Mouse (Mus musculus): ENCODE measurements around the gene Procr. TPM values are rescaled to one million over a fixed set of nuclear protein-coding genes. Genes with fewer than 3 reads are reported as not detected.

Gene Procr
- total and polyA plus RNA-seq, 2 experiments from 2014 or later = 4.0 to 9.3 TPM

GRCm38 (mm10) chr2:155774261-155774926 is 23.5 kb downstream of the Procr start:
- Histone ChIP-seq H3K4me3 (ENCODE audit: low read depth, low read length) (0 out of 2 replicates have a peak overlapping the region, but pooled peaks have one; percentile 37), H3K9ac (replicated peaks; ENCODE audit: low read depth, low read length) (no peak overlapping the region), H3K36me3 (replicated peaks; ENCODE audit: control insufficient read depth, insufficient read depth, low read length) (no peaks in the 10 kb centered on the region), H3K9me3 (replicated peaks; ENCODE audit: control insufficient read depth, low read length) (no peaks in the 10 kb centered on the region), H3K4me1 (ENCODE audit: control insufficient read depth, insufficient read depth) (no peaks in the 10 kb centered on the region), H3K27me3 (ENCODE audit: control insufficient read depth, insufficient read depth, low read length) (peaks cover 60% of the 10 kb centered on the region), H3K27ac (ENCODE audit: low read depth) (no peak overlapping the region), H3K4me2 (ENCODE audit: low read depth, low read length) (no peak overlapping the region)
- no peak for ATAC-seq (ENCODE audit: insufficient read depth, low read depth)
- no peak for DNase-seq (ENCODE audit: low spot score)
- TF ChIP-seq CTCF (IDR thresholded peaks at IDR 0.05; ENCODE audit: low read depth) = no peak
- no peak for TF ChIP-seq EP300 (IDR thresholded peaks at IDR 0.05; ENCODE audit: low read depth)
- 49% methylated on average over 11 of the region's 11 CpGs for WGBS

- WGBS = 3% methylated on average over 39 of the region's 100 CpGs
- Histone ChIP-seq H3K4me2 (ENCODE audit: low read depth, low read length) (peak within 1 kb of the TSS; percentile 91), H3K9ac (replicated peaks; ENCODE audit: low read depth, low read length) (no peak within 1 kb of the TSS), H3K9me3 (replicated peaks; ENCODE audit: control insufficient read depth, low read length) (no peaks in the 10 kb centered on the region), H3K27me3 (ENCODE audit: control insufficient read depth, insufficient read depth, low read length) (peaks cover 60% of the 10 kb centered on the region), H3K4me1 (ENCODE audit: control insufficient read depth, insufficient read depth) (no peaks in the 10 kb centered on the region), H3K36me3 (replicated peaks; ENCODE audit: control insufficient read depth, insufficient read depth, low read length) (no peaks in the 10 kb centered on the region), H3K4me3 (ENCODE audit: low read depth, low read length) (peak within 1 kb of the TSS; percentile 44), H3K27ac (ENCODE audit: low read depth) (no peak within 1 kb of the TSS)
- DNase-seq (ENCODE audit: low spot score) (no peak), ATAC-seq (ENCODE audit: insufficient read depth, low read depth) (peak; percentile 44; the same call in 1 of the 2 replicates)
- no peak for TF ChIP-seq CTCF (IDR thresholded peaks at IDR 0.05; ENCODE audit: low read depth)
- TF ChIP-seq EP300 (IDR thresholded peaks at IDR 0.05; ENCODE audit: low read depth) = no peak
Measured at GRCm38 (mm10) chr2:155774927-155775684, 24.2 kb downstream of the Procr start, which contains the start of gene Mmp24. Gene Mmp24 (plus strand): TSS chr2:155775342.

- H3K9me3 ChIP-seq (replicated peaks; ENCODE audit: control insufficient read depth, low read length) = no peaks in the 10 kb centered on the region
- H3K4me1 ChIP-seq (ENCODE audit: control insufficient read depth, insufficient read depth) = no peaks in the 10 kb centered on the region
- WGBS = 3% methylated on average over 42 of the region's 44 CpGs
- TF ChIP-seq CTCF (IDR thresholded peaks at IDR 0.05; ENCODE audit: low read depth) (no peak), EP300 (IDR thresholded peaks at IDR 0.05; ENCODE audit: low read depth) (no peak)
- H3K9ac ChIP-seq (replicated peaks; ENCODE audit: low read depth, low read length) = no peak overlapping the region
- H3K36me3 ChIP-seq (replicated peaks; ENCODE audit: control insufficient read depth, insufficient read depth, low read length) = no peaks in the 10 kb centered on the region
- DNase-seq (ENCODE audit: low spot score) (peak; percentile 42), ATAC-seq (ENCODE audit: insufficient read depth, low read depth) (peak; percentile 86)
- peak overlapping the region; percentile 91 for H3K4me2 ChIP-seq (ENCODE audit: low read depth, low read length)
- H3K27me3 ChIP-seq (ENCODE audit: control insufficient read depth, insufficient read depth, low read length) = peaks cover 60% of the 10 kb centered on the region
- no peak overlapping the region for H3K27ac ChIP-seq (ENCODE audit: low read depth)
- peak overlapping the region; percentile 44 for H3K4me3 ChIP-seq (ENCODE audit: low read depth, low read length)
Measured at GRCm38 (mm10) chr2:155775685-155776263, 24.9 kb downstream of the Procr start.

GRCm38 (mm10) chr2:155776824-155777687 is 26.1 kb downstream of the Procr start:
- H3K9me3 ChIP-seq (replicated peaks; ENCODE audit: control insufficient read depth, low read length) = no peaks in the 10 kb centered on the region
- H3K4me2 ChIP-seq (ENCODE audit: low read depth, low read length) = no peak overlapping the region
- no peak overlapping the region for H3K27ac ChIP-seq (ENCODE audit: low read depth)
- no peak for ATAC-seq (ENCODE audit: insufficient read depth, low read depth)
- H3K4me3 ChIP-seq (ENCODE audit: low read depth, low read length) = no peak overlapping the region
- WGBS = 54% methylated on average over 10 of the region's 10 CpGs
- H3K27me3 ChIP-seq (ENCODE audit: control insufficient read depth, insufficient read depth, low read length) = peaks cover 56% of the 10 kb centered on the region
- no peak for TF ChIP-seq EP300 (IDR thresholded peaks at IDR 0.05; ENCODE audit: low read depth)
- TF ChIP-seq CTCF (IDR thresholded peaks at IDR 0.05; ENCODE audit: low read depth) = no peak
- H3K36me3 ChIP-seq (replicated peaks; ENCODE audit: control insufficient read depth, insufficient read depth, low read length) = no peaks in the 10 kb centered on the region
- DNase-seq (ENCODE audit: low spot score) = no peak
- no peaks in the 10 kb centered on the region for H3K4me1 ChIP-seq (ENCODE audit: control insufficient read depth, insufficient read depth)
- no peak overlapping the region for H3K9ac ChIP-seq (replicated peaks; ENCODE audit: low read depth, low read length)

- H3K36me3 ChIP-seq (replicated peaks; ENCODE audit: control insufficient read depth, insufficient read depth, low read length) = no peaks in the 10 kb centered on the region
- no peak overlapping the region for H3K27ac ChIP-seq (ENCODE audit: low read depth)
- H3K4me1 ChIP-seq (ENCODE audit: control insufficient read depth, insufficient read depth) = no peaks in the 10 kb centered on the region
- H3K9me3 ChIP-seq (replicated peaks; ENCODE audit: control insufficient read depth, low read length) = no peaks in the 10 kb centered on the region
- no peak overlapping the region for H3K4me2 ChIP-seq (ENCODE audit: low read depth, low read length)
- WGBS = 74% methylated on average over 4 of the region's 4 CpGs
- no peak overlapping the region for H3K9ac ChIP-seq (replicated peaks; ENCODE audit: low read depth, low read length)
- no peak overlapping the region for H3K4me3 ChIP-seq (ENCODE audit: low read depth, low read length)
- DNase-seq (ENCODE audit: low spot score) (no peak), ATAC-seq (ENCODE audit: insufficient read depth, low read depth) (no peak)
- H3K27me3 ChIP-seq (ENCODE audit: control insufficient read depth, insufficient read depth, low read length) = peaks cover 52% of the 10 kb centered on the region
- TF ChIP-seq EP300 (IDR thresholded peaks at IDR 0.05; ENCODE audit: low read depth) = no peak
- TF ChIP-seq CTCF (IDR thresholded peaks at IDR 0.05; ENCODE audit: low read depth) = no peak
Measured at GRCm38 (mm10) chr2:155777688-155777985, 26.7 kb downstream of the Procr start.

Data from heart, postnatal 0 days (tissue).